Comparison of ENCODE assay signal across 16 mouse cellular contexts in the genomic region with DNA sequence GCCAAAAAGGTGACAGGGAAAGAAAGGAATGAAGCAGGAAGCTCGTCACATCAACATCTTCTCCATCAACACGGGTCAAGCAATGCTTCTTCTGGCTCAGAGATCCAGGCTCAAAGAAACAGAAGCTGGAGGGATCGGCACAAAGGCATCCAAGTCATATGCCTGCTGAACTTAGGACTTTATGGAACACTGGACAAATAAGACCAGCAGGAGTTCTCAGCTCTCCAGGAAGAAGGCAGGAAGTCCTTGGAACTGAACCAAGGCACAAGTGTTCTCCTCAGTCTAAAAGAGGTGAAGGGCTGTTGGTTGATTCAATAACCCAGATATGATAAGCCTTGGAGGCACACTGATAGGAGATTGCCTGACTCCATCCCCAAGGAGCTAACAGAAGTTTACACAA.
"Had no signal": no experiment of that assay in that cellular context is flagged by ENCODE, and none has a peak within 500 bp of the region (broad histone marks: within the 10 kb centered on the region; RNA-seq: fewer than 3 reads in every experiment).

No protein-coding gene starts in this region.

- DNase-seq: gastrocnemius, adult 2 months; gastrocnemius, postnatal 10 days; gastrocnemius, postnatal 25 days; heart, adult 2 months; heart, postnatal 10 days; heart, postnatal 4 days; kidney, adult 18-20 months; kidney, adult 8-10 months; kidney, postnatal 10 days; kidney, postnatal 25 days; kidney, postnatal 4 days; layer of hippocampus, adult 9-11 months; layer of hippocampus, postnatal 36 days; liver; liver, embryonic 13.5 days; liver, postnatal 0 days had no signal
